Comparison of ENCODE assay signal across 24 mouse cellular contexts in genomic region chr17:43531192-43531591, GRCm38 (mm10). TPM values are rescaled to one million over a fixed set of nuclear protein-coding genes. Genes with fewer than 3 reads are reported as not detected.
"Had no signal": no experiment of that assay in that cellular context is flagged by ENCODE, and none has a peak within 500 bp of the region (broad histone marks: within the 10 kb centered on the region; RNA-seq: fewer than 3 reads in every experiment).

No protein-coding gene starts in this region.

- DNase-seq: gastrocnemius, postnatal 14 days; gastrocnemius, postnatal 36 days; heart, adult 2 months; heart, postnatal 14 days; heart, postnatal 4 days; kidney, adult 11 months; kidney, adult 2 months; kidney, adult 9 months; kidney, postnatal 14 days; kidney, postnatal 36 days; layer of hippocampus, adult 9-11 months; liver; liver, embryonic 13.5 days had no signal

- ATAC-seq: intestine, embryonic 16.5 days had no signal

RNA-seq across cellular contexts. Expression of gene Ankrd66, which starts 12.2 kb away (rescaled TPM):
- total RNA-seq: gastrocnemius, adult 18-20 months; gastrocnemius, adult 8-10 months; gastrocnemius, postnatal 14 days; gastrocnemius, postnatal 36 days; heart, adult 2 months; heart, postnatal 14 days; heart, postnatal 4 days; left cerebral cortex, postnatal 14 days had no signal

RNA-seq across cellular contexts. Expression of gene Mep1a, which starts 28.6 kb away (rescaled TPM):
- total RNA-seq: gastrocnemius, adult 8-10 months; gastrocnemius, postnatal 14 days; gastrocnemius, postnatal 36 days; heart, adult 2 months; heart, postnatal 14 days; heart, postnatal 4 days; hindbrain, postnatal 0 days; layer of hippocampus, adult 18-20 months; layer of hippocampus, adult 8-10 months; layer of hippocampus, postnatal 14 days; layer of hippocampus, postnatal 36 days; left cerebral cortex, adult 2 months; left cerebral cortex, postnatal 14 days; left cerebral cortex, postnatal 36 days had no signal
